26 mouse cellular contexts compared by ENCODE assay signal in genomic region chr9:99411785-99412184, GRCm38 (mm10). TPM values are rescaled to one million over a fixed set of nuclear protein-coding genes. Genes with fewer than 3 reads are reported as not detected.
"Had no signal": no experiment of that assay in that cellular context is flagged by ENCODE, and none has a peak within 500 bp of the region (broad histone marks: within the 10 kb centered on the region; RNA-seq: fewer than 3 reads in every experiment).

No protein-coding gene starts in this region.

- H3K4me3 ChIP-seq: kidney, embryonic 15.5 days; limb, embryonic 10.5 days; limb, embryonic 13.5 days; liver, embryonic 12.5 days; liver, embryonic 15.5 days; lung, embryonic 15.5 days; megakaryocyte, embryonic 14.5 days; midbrain, embryonic 10.5 days; midbrain, embryonic 13.5 days; myocyte; neural tube, embryonic 13.5 days; stomach, embryonic 15.5 days had no signal

- DNase-seq: kidney, adult 8-10 months; kidney, postnatal 10 days; kidney, postnatal 36 days; liver; lung, adult 18-20 months; lung, postnatal 10 days; lung, postnatal 36 days; right cerebral cortex, postnatal 4 days; spleen, adult 18-20 months; thymus, postnatal 25 days had no signal

- H3K27ac ChIP-seq: kidney, embryonic 15.5 days; limb, embryonic 10.5 days; limb, embryonic 13.5 days; liver, embryonic 12.5 days; liver, embryonic 15.5 days; lung, embryonic 15.5 days; midbrain, embryonic 10.5 days; midbrain, embryonic 13.5 days; neural tube, embryonic 13.5 days; stomach, embryonic 15.5 days had no signal

RNA-seq across cellular contexts. Expression of gene Mras, which starts 25.4 kb away (rescaled TPM):
- total RNA-seq: monocyte, adult 5-6 weeks had no signal

RNA-seq across cellular contexts. Expression of gene Nme9, which starts 39.5 kb away (rescaled TPM):
- total RNA-seq: left cerebral cortex, adult 18-20 months; left cerebral cortex, postnatal 25 days; monocyte, adult 5-6 weeks; neutrophil, adult 5-6 weeks had no signal

RNA-seq across cellular contexts. Expression of gene Esyt3, which starts 53.4 kb away (rescaled TPM):
- total RNA-seq: monocyte, adult 5-6 weeks had no signal
